Comparison of ENCODE assay signal across 29 mouse cellular contexts in genomic region chr1:55859113-55859512, GRCm38 (mm10).
"Had no signal": no experiment of that assay in that cellular context is flagged by ENCODE, and none has a peak within 500 bp of the region (broad histone marks: within the 10 kb centered on the region; RNA-seq: fewer than 3 reads in every experiment).

No protein-coding gene starts in this region.

- DNase-seq: heart, postnatal 10 days; heart, postnatal 14 days; heart, postnatal 36 days; heart, postnatal 4 days; kidney, adult 11 months; kidney, adult 18-20 months; kidney, adult 2 months; kidney, adult 8-10 months; kidney, adult 9 months; kidney, postnatal 10 days; kidney, postnatal 14 days; kidney, postnatal 25 days; kidney, postnatal 36 days; kidney, postnatal 4 days; layer of hippocampus, adult 9-11 months; layer of hippocampus, postnatal 36 days had no signal

- H3K27me3 ChIP-seq: heart, embryonic 12.5 days; heart, embryonic 13.5 days; heart, embryonic 15.5 days; hindbrain, embryonic 12.5 days; hindbrain, embryonic 13.5 days; hindbrain, embryonic 15.5 days; intestine, embryonic 15.5 days; kidney, embryonic 15.5 days had no signal

- ATAC-seq: hindbrain, embryonic 16.5 days; hindbrain, postnatal 0 days; inflammation-experienced regulatory T-cells, adult 6 months; intestine, embryonic 15.5 days; intestine, embryonic 16.5 days; intestine, postnatal 0 days had no signal
